Mouse (Mus musculus) stomach, postnatal 0 days (tissue): ENCODE results near the gene 4933415A04Rik. TPM values are rescaled to one million over a fixed set of nuclear protein-coding genes. Genes with fewer than 3 reads are reported as not detected.

Source experiments
- ATAC-seq: fragments of 200-750 bp; cut with Nextera tagmentation; 2 replicates; pipeline ENCODE4 v1.8.0; 2017; ENCODE audit not compliant: low FRiP score, low TSS enrichment
- DNase-seq: peaks from one replicate; pipeline ENCODE4 v3.0.0-alpha.2; 2016; ENCODE audit warnings: low spot score
- H3K27ac ChIP-seq: fragments of 300-500 bp; sonication (generic); replicated peaks from 2 replicates; pipeline ENCODE4 v1.5.1; 2014; ENCODE audit warnings: mild to moderate bottlenecking, control low read depth
- H3K27me3 ChIP-seq: fragments of 300-500 bp; sonication (generic); 2 replicates; pipeline ENCODE4 v1.6.1; 2014; ENCODE audit warnings: low read length; ENCODE audit not compliant: control insufficient read depth, insufficient read depth
- H3K36me3 ChIP-seq: fragments of 300-500 bp; sonication (generic); 2 replicates; pipeline ENCODE4 v1.6.1; 2014; ENCODE audit warnings: low read length, mixed read lengths; ENCODE audit not compliant: control insufficient read depth, insufficient read depth
- H3K4me1 ChIP-seq: fragments of 300-500 bp; sonication (generic); replicated peaks from 2 replicates; pipeline ENCODE4 v1.6.1; 2014; ENCODE audit warnings: antibody characterized with exemption; ENCODE audit not compliant: control insufficient read depth, insufficient read depth
- H3K4me2 ChIP-seq: fragments of 300-500 bp; sonication (generic); replicated peaks from 2 replicates; pipeline ENCODE4 v1.6.1; 2014; ENCODE audit warnings: low read depth, mild to moderate bottlenecking, control low read depth, moderate library complexity
- H3K4me3 ChIP-seq: fragments of 300-500 bp; sonication (generic); 2 replicates; pipeline ENCODE4 v1.5.1; 2014; ENCODE audit warnings: low read depth, low read length, control low read depth
- H3K9ac ChIP-seq: fragments of 300-500 bp; sonication (generic); 2 replicates; pipeline ENCODE4 v1.6.1; 2014; ENCODE audit warnings: mild to moderate bottlenecking, low read length, control low read depth, mixed read lengths
- H3K9me3 ChIP-seq: fragments of 300-500 bp; sonication (generic); 2 replicates; pipeline ENCODE4 v1.6.1; 2016; ENCODE audit warnings: low read length; ENCODE audit not compliant: control insufficient read depth
- CTCF ChIP-seq: IDR thresholded peaks from 2 replicates; pipeline ENCODE4 v1.5.1; 2016; ENCODE audit warnings: antibody characterized with exemption, low read depth, mild to moderate bottlenecking, moderate library complexity
- EP300 ChIP-seq: optimal IDR thresholded peaks from 2 replicates; pipeline ENCODE3; 2016; ENCODE audit warnings: antibody characterized with exemption
- WGBS: fragments of 180-500 bp; shearing (Covaris S2); extraction: QIAGEN DNeasy Blood & Tissue Kit; methylation state at CpG from one replicate; pipeline ENCODE4 v1.1.7; 2014; 5-methylcytosine and 5-hydroxymethylcytosine counted together
- polyA plus RNA-seq: library from polyadenylated mRNA; unstranded; fragments of >200 nt; fragmentation: Nextera tagmentation; extraction: Ambion mirVana; gene quantifications from 2 replicates; pipeline ENCODE4 v1.2.1, GENCODE M21; 2015

The 4933415A04Rik gene
- polyA plus RNA-seq, 1 experiment from 2014 or later = 2.4 TPM

- H3K9me3 ChIP-seq = no peaks in the 10 kb centered on the region
- no peak for ATAC-seq
Measured at GRCm38 (mm10) chr11:43545873-43546475, 40.9 kb upstream of the 4933415A04Rik start.

GRCm38 (mm10) chr11:43546678-43547077, 40.2 kb upstream of the 4933415A04Rik start:
- H3K4me2 ChIP-seq = no peak overlapping the region
- no peak for ATAC-seq
- no peak overlapping the region for H3K9ac ChIP-seq
- H3K36me3 ChIP-seq = no peaks in the 10 kb centered on the region
- H3K4me3 ChIP-seq = no peak overlapping the region
- no peak for DNase-seq
- 68% methylated on average over 4 of the region's 4 CpGs for WGBS
- no peaks in the 10 kb centered on the region for H3K27me3 ChIP-seq
- TF ChIP-seq CTCF (no peak), EP300 (no peak)
- no peak overlapping the region for H3K27ac ChIP-seq
- H3K9me3 ChIP-seq = no peaks in the 10 kb centered on the region
- H3K4me1 ChIP-seq = peaks cover 5% of the 10 kb centered on the region

More at GRCm38 (mm10) chr11:43545873-43546475, 40.9 kb upstream of the 4933415A04Rik start:
- no peak for DNase-seq
- Histone ChIP-seq H3K4me2 (no peak overlapping the region), H3K4me1 (peaks cover 5% of the 10 kb centered on the region), H3K27me3 (no peaks in the 10 kb centered on the region), H3K9ac (no peak overlapping the region), H3K36me3 (no peaks in the 10 kb centered on the region), H3K27ac (no peak overlapping the region), H3K4me3 (no peak overlapping the region)
- WGBS = 48% methylated on average over 16 of the region's 16 CpGs
- TF ChIP-seq CTCF (no peak), EP300 (no peak)

DNA sequence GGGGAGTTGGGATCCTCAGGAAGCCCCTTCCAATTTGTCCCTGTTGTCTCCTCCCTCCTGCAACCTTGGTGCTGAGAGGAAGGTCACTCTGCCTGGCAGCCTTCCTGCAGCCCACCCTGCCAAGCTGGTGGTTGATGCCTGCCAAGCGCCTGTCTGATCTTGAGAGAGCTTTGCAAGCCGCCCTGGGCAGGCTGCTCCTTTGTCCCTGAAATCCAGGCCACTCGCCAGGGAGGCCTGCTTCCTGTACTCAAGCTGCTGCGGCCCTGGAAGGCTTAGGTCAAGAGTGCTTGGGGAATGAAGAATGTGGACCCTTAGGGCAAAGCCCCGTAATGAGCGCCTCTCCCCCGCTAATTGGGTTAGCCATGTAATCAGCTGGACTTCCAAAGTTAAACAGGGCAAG, 38.7 kb upstream of the 4933415A04Rik start:
- Histone ChIP-seq H3K4me3 (no peak overlapping the region), H3K9ac (0 out of 2 replicates have a peak overlapping the region, but pooled peaks have one; percentile 27), H3K9me3 (no peaks in the 10 kb centered on the region), H3K4me2 (no peak overlapping the region), H3K27ac (peak overlapping the region; percentile 70), H3K36me3 (no peaks in the 10 kb centered on the region), H3K4me1 (peaks cover 5% of the 10 kb centered on the region), H3K27me3 (no peaks in the 10 kb centered on the region)
- TF ChIP-seq EP300 = no peak
- no peak for TF ChIP-seq CTCF
- peak; percentile 3; the same call in 1 of the 2 replicates for ATAC-seq
- DNase-seq = peak; percentile 64
- 26% methylated on average over 7 of the region's 7 CpGs for WGBS

GRCm38 (mm10) chr11:43548657-43549435, 38.0 kb upstream of the 4933415A04Rik start:
- TF ChIP-seq EP300 = no peak
- no peak for TF ChIP-seq CTCF
- peak; percentile 44 for DNase-seq
- Histone ChIP-seq H3K27me3 (no peaks in the 10 kb centered on the region), H3K27ac (peak overlapping the region; percentile 70), H3K4me3 (no peak overlapping the region), H3K4me2 (no peak overlapping the region), H3K4me1 (peaks cover 5% of the 10 kb centered on the region), H3K36me3 (no peaks in the 10 kb centered on the region), H3K9ac (no peak overlapping the region), H3K9me3 (no peaks in the 10 kb centered on the region)
- 35% methylated on average over 12 of the region's 12 CpGs for WGBS
- ATAC-seq = peak; percentile 66

GRCm38 (mm10) chr11:43549701-43550100, 37.1 kb upstream of the 4933415A04Rik start:
- H3K27me3 ChIP-seq = no peaks in the 10 kb centered on the region
- ATAC-seq (peak; percentile 66), DNase-seq (peak; percentile 61)
- no peak overlapping the region for H3K4me3 ChIP-seq
- H3K9ac ChIP-seq = 0 out of 2 replicates have a peak overlapping the region, but pooled peaks have one; percentile 8
- H3K4me2 ChIP-seq = no peak overlapping the region
- H3K9me3 ChIP-seq = no peaks in the 10 kb centered on the region
- H3K27ac ChIP-seq = peak overlapping the region; percentile 40; the same call in 1 of the 2 replicates
- H3K36me3 ChIP-seq = no peaks in the 10 kb centered on the region
- peaks cover 5% of the 10 kb centered on the region for H3K4me1 ChIP-seq
- 41% methylated on average over 11 of the region's 11 CpGs for WGBS
- TF ChIP-seq EP300 (no peak), CTCF (no peak)

- no peak for TF ChIP-seq EP300
- no peak for TF ChIP-seq CTCF
- no peak overlapping the region for H3K27ac ChIP-seq
- H3K36me3 ChIP-seq = no peaks in the 10 kb centered on the region
- no peak overlapping the region for H3K9ac ChIP-seq
- peak; percentile 81 for ATAC-seq
- DNase-seq = peak; percentile 57
- WGBS = 56% methylated on average over 3 of the region's 3 CpGs
- H3K9me3 ChIP-seq = no peaks in the 10 kb centered on the region
- no peaks in the 10 kb centered on the region for H3K27me3 ChIP-seq
- no peak overlapping the region for H3K4me2 ChIP-seq
- H3K4me1 ChIP-seq = peaks cover 5% of the 10 kb centered on the region
- no peak overlapping the region for H3K4me3 ChIP-seq
Measured at GRCm38 (mm10) chr11:43551756-43552155, 35.1 kb upstream of the 4933415A04Rik start.
